Mouse (Mus musculus) neural tube, embryonic 13.5 days (tissue): ENCODE data around the gene Cpxm1. TPM values are rescaled to one million over a fixed set of nuclear protein-coding genes. Genes with fewer than 3 reads are reported as not detected.

Experiments used
- ATAC-seq: fragments of 200-750 bp; cut with Nextera tagmentation; 2 replicates; pipeline ENCODE4 v1.8.0; 2017; ENCODE audit warnings: low read depth, mild to moderate bottlenecking, moderate TSS enrichment, moderate library complexity
- H3K27ac ChIP-seq: fragments of 300-500 bp; sonication (generic); replicated peaks from 2 replicates; pipeline ENCODE4 v1.5.1; 2015; ENCODE audit warnings: moderate library complexity, mild to moderate bottlenecking, inconsistent platforms
- H3K27me3 ChIP-seq: fragments of 300-500 bp; sonication (generic); 2 replicates; pipeline ENCODE4 v1.6.1; 2015; ENCODE audit warnings: mild to moderate bottlenecking, inconsistent platforms
- H3K36me3 ChIP-seq: fragments of 300-500 bp; sonication (generic); 2 replicates; pipeline ENCODE4 v1.6.1; 2015; ENCODE audit warnings: mild to moderate bottlenecking, inconsistent platforms
- H3K4me1 ChIP-seq: fragments of 300-500 bp; sonication (generic); replicated peaks from 2 replicates; pipeline ENCODE4 v1.6.1; 2015; ENCODE audit warnings: inconsistent platforms
- H3K4me2 ChIP-seq: fragments of 300-500 bp; sonication (generic); 2 replicates; pipeline ENCODE4 v1.6.1; 2015; ENCODE audit warnings: inconsistent platforms, mild to moderate bottlenecking, moderate library complexity
- H3K4me3 ChIP-seq: fragments of 300-500 bp; sonication (generic); 2 replicates; pipeline ENCODE4 v1.5.1; 2015; ENCODE audit warnings: mild to moderate bottlenecking, inconsistent platforms
- H3K9ac ChIP-seq: fragments of 300-500 bp; sonication (generic); 2 replicates; pipeline ENCODE4 v1.6.1; 2015; ENCODE audit warnings: moderate library complexity, mild to moderate bottlenecking, inconsistent platforms
- H3K9me3 ChIP-seq: fragments of 300-500 bp; sonication (generic); 2 replicates; pipeline ENCODE4 v1.6.1; 2016; ENCODE audit warnings: inconsistent platforms
- WGBS: fragments of 180-500 bp; shearing (Covaris S2); methylation state at CpG from one replicate; pipeline ENCODE4 v1.1.7; 2015; 5-methylcytosine and 5-hydroxymethylcytosine counted together
- polyA plus RNA-seq: library from polyadenylated mRNA; unstranded; fragments of >200 nt; fragmentation: Nextera tagmentation; extraction: Ambion mirVana; gene quantifications from 2 replicates; pipeline ENCODE4 v1.2.1, GENCODE M21; 2015

The Cpxm1 gene
- polyA plus RNA-seq, 1 experiment from 2014 or later = 26.8 TPM

DNA sequence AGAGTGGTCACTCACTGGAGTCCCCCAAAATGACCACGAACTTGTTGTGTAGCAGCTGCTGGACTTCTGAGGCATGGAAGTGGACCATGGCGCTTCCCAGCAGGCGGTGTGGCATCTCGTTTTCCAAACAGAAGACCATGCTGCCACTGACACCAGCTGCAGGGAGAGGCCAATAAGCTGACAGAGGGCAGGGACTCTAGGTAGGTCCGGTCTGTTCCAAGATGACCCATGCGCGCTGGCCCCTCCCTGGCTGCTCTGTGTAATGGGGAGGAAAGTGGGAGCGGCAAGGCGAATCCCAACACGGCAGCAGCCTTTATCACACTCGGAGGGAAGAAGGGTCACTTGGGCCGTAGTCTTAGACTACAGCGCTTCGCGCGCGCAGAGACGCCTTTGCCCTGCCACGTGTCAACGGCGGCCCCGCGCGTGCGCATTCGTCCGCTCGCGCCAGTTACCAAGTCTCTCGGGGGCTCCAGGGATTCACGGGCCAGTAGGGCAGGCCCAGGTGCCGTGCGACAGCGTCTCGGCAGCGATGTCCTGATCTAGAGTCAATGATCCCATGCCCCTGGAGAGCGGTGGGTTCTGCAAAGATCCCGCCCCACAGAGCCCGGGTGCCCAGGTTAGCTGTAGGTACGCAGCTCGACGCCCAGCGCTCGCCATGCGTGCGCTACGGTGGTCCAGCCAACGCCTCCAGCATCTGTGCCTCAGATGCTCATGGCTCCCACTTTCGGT lies 26.2 kb upstream of the Cpxm1 start:
- peak; percentile 79 for ATAC-seq

DNA sequence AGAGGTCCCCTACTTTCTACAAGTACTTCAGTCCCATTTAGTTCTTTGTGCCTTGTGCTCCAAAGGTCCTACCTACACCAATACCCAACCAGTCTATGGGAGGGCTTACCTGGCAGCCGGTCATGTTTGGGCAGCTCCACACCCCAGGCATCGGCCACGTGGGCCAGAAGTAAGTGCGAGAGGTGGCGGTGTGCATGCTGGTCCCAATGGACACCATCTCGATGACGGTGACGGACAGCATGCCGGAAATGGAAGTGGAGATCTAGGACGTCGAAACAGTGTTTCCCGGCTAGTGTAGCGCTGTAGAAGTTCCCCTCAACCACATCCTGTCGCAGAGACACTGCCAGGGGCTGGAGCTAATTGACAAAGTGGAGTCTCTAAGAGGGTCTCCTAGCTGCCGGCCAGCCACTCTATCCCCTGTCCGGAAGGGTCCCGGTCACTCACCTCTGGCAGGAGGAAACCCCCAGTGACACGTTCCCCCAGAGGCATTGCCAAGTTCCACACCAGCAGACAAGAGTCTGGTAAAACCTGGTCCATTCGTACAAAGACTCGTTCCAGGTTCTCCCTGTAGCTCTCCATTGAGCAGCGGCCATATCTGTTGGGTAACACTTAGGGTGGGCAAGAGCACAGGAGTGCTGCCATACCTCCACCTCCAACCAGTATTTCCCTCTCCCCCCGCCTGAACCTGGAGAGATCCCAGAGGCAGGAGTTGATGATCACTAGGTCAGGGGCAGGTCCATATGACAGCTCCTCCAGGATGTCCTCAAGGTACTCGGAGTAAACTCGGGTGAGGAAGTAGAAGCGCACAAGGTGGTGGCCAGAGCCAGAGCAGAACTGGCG lies 24.6 kb upstream of the Cpxm1 start:
- Histone ChIP-seq H3K9ac (no peak overlapping the region), H3K4me2 (no peak overlapping the region), H3K4me1 (peaks cover 51% of the 10 kb centered on the region), H3K27ac (no peak overlapping the region), H3K36me3 (peaks cover 18% of the 10 kb centered on the region), H3K4me3 (no peak overlapping the region), H3K9me3 (no peaks in the 10 kb centered on the region), H3K27me3 (no peaks in the 10 kb centered on the region)
- no peak for ATAC-seq
- 94% methylated on average over 26 of the region's 26 CpGs for WGBS

More for the DNA sequence above, 26.2 kb upstream of the Cpxm1 start:
- Histone ChIP-seq H3K4me1 (peaks cover 54% of the 10 kb centered on the region), H3K9me3 (no peaks in the 10 kb centered on the region), H3K9ac (peak overlapping the region; percentile 89), H3K27me3 (no peaks in the 10 kb centered on the region), H3K4me2 (peak overlapping the region; percentile 69), H3K36me3 (peaks cover 16% of the 10 kb centered on the region), H3K4me3 (peak overlapping the region; percentile 84), H3K27ac (peak overlapping the region; percentile 92)
- WGBS = 17% methylated on average over 49 of the region's 49 CpGs

DNA sequence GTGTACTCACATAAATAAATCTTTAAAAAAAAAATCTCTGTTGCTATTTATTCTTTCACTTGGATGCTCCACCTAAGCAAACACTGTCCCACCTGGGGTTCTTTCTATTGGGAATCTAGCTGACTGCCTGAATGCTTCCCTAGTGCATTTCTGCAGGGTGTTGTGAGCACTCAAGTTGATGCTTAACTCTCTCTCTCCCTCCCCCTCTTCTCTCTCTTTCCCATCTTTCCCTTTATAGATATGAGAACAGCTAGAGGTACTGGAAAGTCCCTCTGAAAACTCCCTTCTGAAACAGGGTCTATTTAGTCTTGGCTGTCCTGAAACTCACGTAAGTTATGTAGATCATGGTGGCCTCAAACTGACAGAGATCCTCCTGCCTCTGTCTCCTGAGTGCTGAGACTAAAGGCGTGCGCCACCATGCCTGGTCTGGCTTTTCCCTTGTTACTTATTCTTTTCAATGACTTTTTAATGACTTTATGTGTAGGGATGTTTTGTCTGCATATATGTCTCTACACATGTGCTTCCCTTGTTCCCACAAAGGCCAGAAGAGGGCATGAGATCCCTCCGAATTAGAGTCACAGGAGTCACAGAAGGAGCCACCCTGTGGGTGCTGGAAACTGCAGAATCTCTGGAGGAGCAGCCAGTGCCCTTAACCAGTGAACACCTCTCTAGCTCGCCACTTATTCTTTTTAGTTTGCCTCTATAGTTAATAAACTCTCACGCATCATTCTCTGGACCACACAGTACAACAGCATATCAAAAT lies 16.9 kb upstream of the Cpxm1 start:
- H3K9me3 ChIP-seq = no peaks in the 10 kb centered on the region
- no peak overlapping the region for H3K9ac ChIP-seq
- ATAC-seq = no peak
- 79% methylated on average over 6 of the region's 6 CpGs for WGBS
- no peaks in the 10 kb centered on the region for H3K27me3 ChIP-seq
- H3K4me3 ChIP-seq = no peak overlapping the region
- peaks cover 5% of the 10 kb centered on the region for H3K4me1 ChIP-seq
- H3K36me3 ChIP-seq = peaks cover 9% of the 10 kb centered on the region
- no peak overlapping the region for H3K4me2 ChIP-seq
- H3K27ac ChIP-seq = no peak overlapping the region

DNA sequence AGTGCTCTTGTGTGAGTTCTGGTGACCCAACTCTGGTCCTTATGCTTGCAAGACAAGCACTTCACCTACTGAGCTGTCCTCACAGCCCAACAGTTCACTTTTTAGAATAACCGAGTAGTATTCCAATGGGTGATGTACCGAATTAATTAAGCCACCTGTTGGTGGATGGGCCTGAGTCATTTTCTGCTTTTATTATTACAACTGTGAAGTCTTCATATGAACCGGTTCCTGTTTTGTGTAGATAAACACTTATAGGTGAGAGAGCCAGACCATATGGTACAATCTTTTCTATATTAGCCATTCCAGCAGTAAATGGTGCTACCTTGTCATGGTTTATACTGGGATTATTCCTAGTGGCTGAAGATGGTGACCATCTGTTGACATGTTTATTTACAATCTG lies 15.4 kb upstream of the Cpxm1 start:
- Histone ChIP-seq H3K27ac (no peak overlapping the region), H3K4me1 (peaks cover 5% of the 10 kb centered on the region), H3K27me3 (no peaks in the 10 kb centered on the region), H3K4me2 (no peak overlapping the region), H3K9ac (no peak overlapping the region), H3K36me3 (no peaks in the 10 kb centered on the region), H3K9me3 (no peaks in the 10 kb centered on the region), H3K4me3 (no peak overlapping the region)
- no peak for ATAC-seq
- WGBS = 80% methylated on average over 3 of the region's 3 CpGs

DNA sequence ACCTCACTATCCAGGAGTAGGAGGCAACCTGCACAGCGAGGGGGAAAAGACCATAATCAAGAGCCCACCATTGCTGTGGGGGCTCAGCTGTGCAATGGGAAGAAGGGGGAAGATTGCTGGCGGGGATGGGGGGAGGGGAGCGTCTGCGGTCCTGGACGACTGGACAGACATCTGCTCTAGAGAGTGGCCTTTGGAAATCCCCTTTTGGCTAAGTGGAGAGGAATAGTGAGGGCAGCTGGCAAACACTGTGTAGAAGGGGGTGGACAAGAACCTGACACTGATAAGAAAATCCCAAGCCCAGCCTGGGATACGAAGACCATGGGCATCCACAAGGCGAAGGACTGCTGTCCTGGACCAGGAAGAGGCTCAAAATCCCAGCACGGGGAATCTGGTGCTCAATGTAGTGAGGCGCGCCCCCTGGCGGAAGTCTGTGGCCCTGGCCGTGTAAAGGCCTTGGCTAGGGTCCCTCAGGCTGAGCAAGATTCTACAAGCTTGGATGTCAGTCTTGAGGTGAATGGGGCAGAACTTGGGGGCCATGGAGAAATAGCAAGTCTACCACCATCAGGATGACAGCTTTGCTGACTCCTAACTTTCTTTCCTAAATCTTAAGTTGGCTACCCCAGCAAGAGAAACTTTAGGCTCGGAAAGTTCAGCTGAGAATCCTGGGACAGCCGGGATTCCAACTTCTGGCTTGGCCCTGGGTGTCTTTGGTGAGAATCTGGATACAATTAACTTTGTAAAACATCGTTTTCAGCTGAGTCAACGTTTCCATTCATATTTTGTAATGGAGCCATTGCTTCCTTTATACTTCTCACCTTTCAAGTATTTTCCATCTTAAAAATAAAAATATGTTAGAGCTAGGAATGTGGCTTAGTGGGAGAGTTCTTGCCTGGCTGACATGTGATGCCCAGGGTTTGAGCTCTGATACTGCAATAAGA lies 14.5 kb upstream of the Cpxm1 start:
- no peak overlapping the region for H3K4me2 ChIP-seq
- WGBS = 38% methylated on average over 16 of the region's 16 CpGs

DNA sequence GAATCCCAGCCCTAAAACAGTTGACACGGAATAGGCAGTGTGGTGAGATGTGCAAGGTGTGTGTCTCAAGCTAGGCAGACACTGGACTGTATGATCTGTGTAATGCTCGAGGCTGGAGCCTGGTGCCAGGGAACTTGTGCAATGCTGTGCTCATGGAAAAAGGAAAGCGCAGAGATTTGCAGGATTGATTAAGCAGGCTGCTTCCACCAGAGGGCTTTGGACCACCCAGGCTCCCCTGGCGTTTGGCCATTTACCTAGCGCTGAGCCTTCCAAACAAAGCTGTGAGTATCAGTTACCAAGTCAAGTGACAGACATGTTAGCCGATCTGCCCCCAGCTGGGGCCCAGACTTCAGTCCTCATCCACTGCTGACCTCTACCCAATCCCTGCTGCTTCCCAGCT lies 10.8 kb upstream of the Cpxm1 start:
- Histone ChIP-seq H3K4me3 (no peak overlapping the region), H3K27ac (no peak overlapping the region), H3K9me3 (no peaks in the 10 kb centered on the region), H3K9ac (no peak overlapping the region), H3K27me3 (no peaks in the 10 kb centered on the region), H3K4me1 (peaks cover 5% of the 10 kb centered on the region), H3K36me3 (no peaks in the 10 kb centered on the region), H3K4me2 (no peak overlapping the region)
- WGBS = 26% methylated on average over 6 of the region's 6 CpGs
- ATAC-seq = no peak

More for the DNA sequence above, 14.5 kb upstream of the Cpxm1 start:
- Histone ChIP-seq H3K4me3 (no peak overlapping the region), H3K4me1 (peaks cover 5% of the 10 kb centered on the region), H3K27me3 (no peaks in the 10 kb centered on the region), H3K9ac (no peak overlapping the region), H3K9me3 (no peaks in the 10 kb centered on the region), H3K36me3 (no peaks in the 10 kb centered on the region), H3K27ac (no peak overlapping the region)
- peak; percentile 80; the same call in 1 of the 2 replicates for ATAC-seq

DNA sequence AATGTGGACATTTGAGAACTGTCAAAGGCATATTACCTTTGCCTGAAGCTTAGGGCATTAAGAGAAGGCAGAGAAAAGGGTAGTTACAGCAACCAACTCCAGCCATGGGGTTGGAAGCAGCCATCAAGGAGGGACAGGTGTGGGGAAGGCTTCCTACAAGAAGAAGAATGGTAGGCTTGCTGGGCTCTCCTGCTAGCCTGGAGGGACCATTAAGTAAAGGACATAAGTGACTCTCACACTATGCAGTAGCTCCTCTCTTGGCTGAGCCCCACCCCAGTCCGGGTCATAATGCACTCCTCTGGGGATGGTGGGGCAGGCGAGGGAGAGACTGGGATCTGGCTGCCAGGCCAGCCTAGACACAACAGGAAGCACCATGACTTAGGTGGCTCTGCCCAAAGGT lies 8.8 kb upstream of the Cpxm1 start, which contains the start of gene Tmem239:
Tmem239 (plus strand) TSS at position 301 of the 400 bp plus-strand sequence.
- H3K27me3 ChIP-seq = no peaks in the 10 kb centered on the region
- 71% methylated on average over 2 of the region's 2 CpGs for WGBS
- H3K9me3 ChIP-seq = no peaks in the 10 kb centered on the region
- no peaks in the 10 kb centered on the region for H3K36me3 ChIP-seq
- H3K9ac ChIP-seq = no peak within 1 kb of the TSS
- no peak for ATAC-seq
- peaks cover under 1% of the 10 kb centered on the region; the same call in 1 of the 2 replicates for H3K4me1 ChIP-seq
- H3K4me2 ChIP-seq = no peak within 1 kb of the TSS
- no peak within 1 kb of the TSS for H3K4me3 ChIP-seq
- no peak within 1 kb of the TSS for H3K27ac ChIP-seq

DNA sequence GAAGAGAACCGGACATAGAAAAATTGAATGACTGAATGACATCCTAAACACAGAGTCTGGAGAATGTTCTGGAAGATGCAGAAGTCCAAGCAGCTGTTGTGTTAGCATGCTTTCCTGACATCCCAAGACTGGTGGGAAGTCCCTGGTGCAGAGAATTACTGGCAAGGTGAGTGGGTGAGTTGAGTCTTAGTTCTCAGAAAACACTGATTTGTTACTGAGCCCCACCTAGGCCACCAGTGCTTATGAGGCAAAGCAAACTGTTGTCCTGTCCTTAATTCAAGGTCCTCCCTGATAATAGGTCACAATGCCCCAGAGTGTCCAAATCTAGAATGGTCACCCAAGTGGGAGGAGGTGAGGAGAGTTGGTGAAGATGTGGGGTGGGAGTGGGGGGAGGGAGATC lies 7.6 kb upstream of the Cpxm1 start, which contains the start of the genes Gm28372 and 1700020A23Rik:
Gm28372 (plus strand) TSS at position 301 of the 400 bp plus-strand sequence.
1700020A23Rik (plus strand) TSS at position 321 of the 400 bp plus-strand sequence.
- Histone ChIP-seq H3K9ac (no peak within 1 kb of the TSS), H3K4me1 (no peaks in the 10 kb centered on the region; the same call in 1 of the 2 replicates), H3K27ac (no peak within 1 kb of the TSS), H3K4me3 (no peak within 1 kb of the TSS), H3K36me3 (no peaks in the 10 kb centered on the region), H3K27me3 (no peaks in the 10 kb centered on the region), H3K4me2 (no peak within 1 kb of the TSS), H3K9me3 (no peaks in the 10 kb centered on the region)
- no peak for ATAC-seq
- WGBS = 97% methylated on average over 1 of the region's 1 CpGs

DNA sequence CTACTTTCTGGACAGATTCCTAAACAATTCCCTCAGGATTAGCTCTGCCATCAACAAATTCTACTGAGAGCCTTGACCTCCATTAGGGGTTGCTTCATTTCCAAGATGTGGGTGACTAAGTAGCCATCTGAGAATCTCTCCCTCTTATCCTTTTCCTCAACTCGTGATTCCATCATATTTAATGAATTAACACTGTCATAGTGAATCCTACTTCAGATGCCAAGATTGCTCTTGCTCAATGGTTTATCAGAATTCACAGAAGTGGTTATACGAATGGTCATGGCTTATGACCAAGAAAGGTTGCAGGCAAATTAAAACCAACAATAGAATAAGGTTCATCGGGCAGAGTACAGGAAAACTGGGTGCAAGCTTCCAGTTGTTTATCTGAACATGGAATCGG lies 4.5 kb upstream of the Cpxm1 start:
- H3K4me2 ChIP-seq = no peak overlapping the region
- H3K36me3 ChIP-seq = no peaks in the 10 kb centered on the region
- no peak for ATAC-seq
- no peak overlapping the region for H3K9ac ChIP-seq
- 85% methylated on average over 4 of the region's 4 CpGs for WGBS
- peaks cover 16% of the 10 kb centered on the region for H3K27me3 ChIP-seq
- no peak overlapping the region for H3K27ac ChIP-seq
- H3K9me3 ChIP-seq = no peaks in the 10 kb centered on the region
- H3K4me1 ChIP-seq = peaks cover 14% of the 10 kb centered on the region
- no peak overlapping the region for H3K4me3 ChIP-seq

DNA sequence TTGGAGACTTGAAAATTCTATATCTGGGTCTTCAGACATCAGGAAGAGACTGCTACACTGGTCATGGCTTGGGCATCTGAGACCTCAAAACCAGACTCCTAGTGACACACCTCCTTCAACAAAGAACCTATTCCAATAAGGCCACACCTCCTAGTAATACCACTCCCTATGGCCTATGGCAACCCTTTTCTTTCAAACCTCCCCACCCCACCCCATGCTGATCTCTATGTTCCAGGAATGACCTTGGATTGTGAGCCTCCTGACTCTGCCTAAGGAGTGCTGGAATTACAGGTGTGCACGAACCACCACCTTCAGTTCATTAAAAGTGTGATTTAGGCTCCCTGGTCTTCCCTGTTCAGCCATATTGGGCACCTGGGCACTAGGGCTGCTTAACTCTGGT lies 2.7 kb upstream of the Cpxm1 start:
- no peak overlapping the region for H3K4me2 ChIP-seq
- 0 out of 2 replicates have a peak, but pooled peaks cover 6% of the 10 kb centered on the region for H3K36me3 ChIP-seq
- 88% methylated on average over 1 of the region's 1 CpGs for WGBS
- no peak for ATAC-seq
- H3K4me3 ChIP-seq = no peak overlapping the region
- no peaks in the 10 kb centered on the region for H3K9me3 ChIP-seq
- peaks cover 19% of the 10 kb centered on the region for H3K4me1 ChIP-seq
- no peak overlapping the region for H3K9ac ChIP-seq
- peaks cover 22% of the 10 kb centered on the region for H3K27me3 ChIP-seq
- H3K27ac ChIP-seq = no peak overlapping the region

DNA sequence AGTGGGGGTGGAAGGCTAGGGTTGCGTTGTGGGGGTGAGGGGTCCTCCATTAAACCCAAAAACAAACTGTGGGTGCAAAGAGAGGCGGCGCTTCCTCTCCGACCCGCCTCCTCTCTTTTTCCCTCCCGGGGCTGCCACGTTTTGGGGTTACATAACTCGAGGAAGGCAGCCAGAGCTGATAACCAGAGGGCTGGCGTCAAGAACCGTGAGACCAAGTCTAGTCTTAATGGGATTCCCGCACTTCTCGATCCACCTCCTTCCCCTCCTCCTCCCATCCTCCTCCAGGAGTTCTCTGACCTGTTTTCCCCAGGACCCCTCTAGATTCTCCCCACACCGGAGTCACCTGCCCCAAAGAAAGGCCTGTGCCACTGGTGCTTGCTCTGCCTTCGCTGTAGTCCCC lies 717 bp upstream of the Cpxm1 start:
- peak overlapping the region; percentile 74 for H3K4me2 ChIP-seq
- no peak overlapping the region for H3K27ac ChIP-seq
- ATAC-seq = no peak
- 0 out of 2 replicates have a peak overlapping the region, but pooled peaks have one; percentile 81 for H3K9ac ChIP-seq
- H3K4me1 ChIP-seq = peaks cover 19% of the 10 kb centered on the region
- peak overlapping the region; percentile 58 for H3K4me3 ChIP-seq
- H3K9me3 ChIP-seq = no peaks in the 10 kb centered on the region
- 14% methylated on average over 14 of the region's 14 CpGs for WGBS
- peaks cover 8% of the 10 kb centered on the region; the same call in 1 of the 2 replicates for H3K36me3 ChIP-seq
- H3K27me3 ChIP-seq = peaks cover 22% of the 10 kb centered on the region
